Mouse (Mus musculus) cerebellum, adult 11-12 months (tissue): ENCODE data around the gene Stt3b.

ENCODE experiments used
- DNase-seq: peaks from one replicate; pipeline ENCODE4 v3.0.0; 2022

The Stt3b gene

GRCm38 (mm10) chr9:115209737-115210136 lies 100.5 kb downstream of the Stt3b start:
- no peak for DNase-seq

- DNase-seq = no peak
Observed at GRCm38 (mm10) chr9:115206219-115206618, 104.0 kb downstream of the Stt3b start.

- no peak for DNase-seq
Observed at GRCm38 (mm10) chr9:115205491-115205890, 104.7 kb downstream of the Stt3b start.

- DNase-seq = no peak
Observed at GRCm38 (mm10) chr9:115203136-115203535, 107.1 kb downstream of the Stt3b start.

GRCm38 (mm10) chr9:115201264-115201663 lies 109.0 kb downstream of the Stt3b start:
- DNase-seq = no peak

- DNase-seq = no peak
Observed at GRCm38 (mm10) chr9:115200166-115200862, 109.9 kb downstream of the Stt3b start.

GRCm38 (mm10) chr9:115197082-115197481 lies 113.1 kb downstream of the Stt3b start:
- no peak for DNase-seq

GRCm38 (mm10) chr9:115192890-115193289 lies 117.3 kb downstream of the Stt3b start:
- no peak for DNase-seq
